In the genomic region with DNA sequence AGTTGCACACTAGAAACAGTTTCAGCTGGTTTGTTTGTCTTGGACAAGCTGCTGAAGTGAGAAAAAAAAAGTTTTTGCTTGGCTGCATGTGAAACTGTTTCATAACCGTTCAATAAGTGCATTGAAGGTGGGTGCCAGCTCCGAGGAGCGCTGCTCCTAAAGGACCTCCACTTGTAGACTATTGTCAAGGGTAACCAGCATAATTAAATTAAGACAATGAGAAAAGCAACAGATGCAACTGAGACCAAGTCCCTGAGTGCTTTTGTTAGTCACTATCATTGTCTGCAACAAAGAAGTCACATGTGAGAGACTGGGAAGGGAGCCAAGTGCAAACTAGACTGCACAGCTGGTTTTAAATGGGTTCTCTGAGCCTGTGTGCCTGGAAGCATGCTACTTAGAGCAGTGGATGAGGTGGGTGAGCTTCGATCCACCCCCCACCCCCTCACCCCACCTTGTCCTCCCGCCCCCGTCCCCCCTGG, we compare ENCODE assay signal across 9 mouse cellular contexts.
DNase-seq lines count a peak whose midpoint lies in the region; ATAC-seq and TF ChIP-seq lines count a peak whose summit lies in the region.
"Had no signal": no experiment of that assay in that cellular context is flagged by ENCODE, and none has a peak within 500 bp of the region (broad histone marks: within the 10 kb centered on the region; RNA-seq: fewer than 3 reads in every experiment).

No protein-coding gene starts in this region.

- peak overlapping the region; percentile 37; the same call in 1 of the 2 replicates for H3K9ac ChIP-seq in liver, adult 2 months (ENCODE audit: low read depth, low read length)
- H3K9ac ChIP-seq in liver, embryonic 11.5 days (ENCODE audit: low read depth, low read length), result no peak overlapping the region
- no peak overlapping the region for H3K9ac ChIP-seq in forebrain, embryonic 11.5 days (ENCODE audit: low read length)
- H3K9ac ChIP-seq in heart, embryonic 15.5 days, result no peak overlapping the region
- H3K9ac ChIP-seq: liver, embryonic 14.5 days had no signal

- ATAC-seq in liver, embryonic 11.5 days (replicated peaks; ENCODE audit: low FRiP score), result no peak
- peak; percentile 94 for ATAC-seq in forebrain, embryonic 11.5 days (replicated peaks; ENCODE audit: low FRiP score)
- ATAC-seq in heart, embryonic 15.5 days (replicated peaks; ENCODE audit: insufficient number of reproducible peaks, insufficient read depth, low FRiP score, low read depth), result peak; percentile 83

- H3K27me3 ChIP-seq in liver, adult 2 months (ENCODE audit: control insufficient read depth, insufficient read depth, low read length), result no peaks in the 10 kb centered on the region
- no peaks in the 10 kb centered on the region for H3K27me3 ChIP-seq in liver, embryonic 11.5 days (replicated peaks; ENCODE audit: control insufficient read depth, insufficient read depth, low read length)
- H3K27me3 ChIP-seq in forebrain, embryonic 11.5 days (ENCODE audit: control insufficient read depth, insufficient read depth, low read length), result no peaks in the 10 kb centered on the region
- H3K27me3 ChIP-seq in heart, embryonic 15.5 days, result no peaks in the 10 kb centered on the region

- no peaks in the 10 kb centered on the region; the same call in 1 of the 2 replicates for H3K79me2 ChIP-seq in liver, adult 2 months (ENCODE audit: control insufficient read depth, insufficient read depth, low read length)

- peaks cover 23% of the 10 kb centered on the region for H3K4me1 ChIP-seq in liver, adult 2 months (ENCODE audit: control insufficient read depth, insufficient read depth, low read length)
- H3K4me1 ChIP-seq in liver, embryonic 11.5 days (replicated peaks; ENCODE audit: control insufficient read depth, insufficient read depth, low read length), result no peaks in the 10 kb centered on the region
- peaks cover 2% of the 10 kb centered on the region; the same call in 1 of the 2 replicates for H3K4me1 ChIP-seq in forebrain, embryonic 11.5 days (replicated peaks; ENCODE audit: control insufficient read depth, insufficient read depth, low read length)
- peaks cover 16% of the 10 kb centered on the region for H3K4me1 ChIP-seq in heart, embryonic 15.5 days (replicated peaks)
- H3K4me1 ChIP-seq in lung, adult 2 months (ENCODE audit: control insufficient read depth, insufficient read depth, low read length), result no peaks in the 10 kb centered on the region; the same call in 1 of the 2 replicates

- H3K36me3 ChIP-seq in liver, adult 2 months (ENCODE audit: control insufficient read depth, insufficient read depth, low read length), result peaks cover 64% of the 10 kb centered on the region
- H3K36me3 ChIP-seq in liver, embryonic 11.5 days (ENCODE audit: control insufficient read depth, insufficient read depth, low read length), result no peaks in the 10 kb centered on the region
- H3K36me3 ChIP-seq in forebrain, embryonic 11.5 days (ENCODE audit: control insufficient read depth, insufficient read depth, low read length), result no peaks in the 10 kb centered on the region
- H3K36me3 ChIP-seq in heart, embryonic 15.5 days, result peaks cover 6% of the 10 kb centered on the region; the same call in 1 of the 2 replicates

- H3K4me2 ChIP-seq in liver, embryonic 11.5 days, result no peak overlapping the region
- no peak overlapping the region for H3K4me2 ChIP-seq in forebrain, embryonic 11.5 days (ENCODE audit: low read depth, low read length, severe bottlenecking)
- peak overlapping the region; percentile 19 for H3K4me2 ChIP-seq in heart, embryonic 15.5 days

- DNase-seq in liver, adult 2 months (ENCODE audit: extremely low read depth, low read depth, low spot score), result peak; percentile 96
- no peak for DNase-seq in liver, embryonic 11.5 days (ENCODE audit: low spot score)
- peak; percentile 69 for DNase-seq in forebrain, embryonic 11.5 days (ENCODE audit: low spot score)
- DNase-seq in kidney, postnatal 25 days, result peak; percentile 75 to 83
- peak; percentile 17 for DNase-seq in lung, adult 2 months
- peak; percentile 64 to 72 for DNase-seq in right cerebral cortex, adult 2 months (ENCODE audit: low spot score in 2 of 2)
- no peak for DNase-seq in thymus, postnatal 14 days

- no peak overlapping the region for H3K4me3 ChIP-seq in liver, adult 2 months (ENCODE audit: insufficient read depth, low read depth, low read length)
- H3K4me3 ChIP-seq in liver, embryonic 11.5 days (ENCODE audit: low read depth, low read length), result no peak overlapping the region
- H3K4me3 ChIP-seq in forebrain, embryonic 11.5 days (ENCODE audit: low read depth, low read length), result no peak overlapping the region
- H3K4me3 ChIP-seq in heart, embryonic 15.5 days, result no peak overlapping the region
- no peak overlapping the region for H3K4me3 ChIP-seq in lung, adult 2 months (replicated peaks; ENCODE audit: extremely low read depth, low read depth, low read length)

- no peak for TF ChIP-seq POLR2A in liver, adult 2 months (IDR thresholded peaks at IDR 0.05; ENCODE audit: extremely low read depth, insufficient read depth, low read length)
- TF ChIP-seq POLR2A in lung, adult 2 months (IDR thresholded peaks at IDR 0.05; ENCODE audit: borderline replicate concordance, extremely low read depth, low read depth, low read length), result no peak

- 25% methylated on average over 6 of the region's 6 CpGs for whole genome bisulfite sequencing in liver, adult 2 months
- WGBS in liver, embryonic 11.5 days, result 72% methylated on average over 6 of the region's 6 CpGs
- 21% methylated on average over 6 of the region's 6 CpGs for WGBS in forebrain, embryonic 11.5 days
- 17% methylated on average over 6 of the region's 6 CpGs for WGBS in heart, embryonic 15.5 days
- WGBS in lung, adult 2 months, result 14% methylated on average over 6 of the region's 6 CpGs

- H3K9me3 ChIP-seq in liver, embryonic 11.5 days (ENCODE audit: control insufficient read depth, low read length), result no peaks in the 10 kb centered on the region
- H3K9me3 ChIP-seq in forebrain, embryonic 11.5 days (ENCODE audit: control insufficient read depth, low read length), result no peaks in the 10 kb centered on the region
- H3K9me3 ChIP-seq in heart, embryonic 15.5 days (replicated peaks), result no peaks in the 10 kb centered on the region

- peak overlapping the region; percentile 70 for H3K27ac ChIP-seq in liver, adult 2 months (replicated peaks; ENCODE audit: insufficient read depth, low read depth, low read length)
- H3K27ac ChIP-seq in liver, embryonic 11.5 days (ENCODE audit: low read depth, low read length), result no peak overlapping the region
- H3K27ac ChIP-seq in forebrain, embryonic 11.5 days (ENCODE audit: low read depth, low read length), result no peak overlapping the region
- peak overlapping the region; percentile 65 for H3K27ac ChIP-seq in heart, embryonic 15.5 days
- H3K27ac ChIP-seq: liver, embryonic 14.5 days had no signal

- no peak for TF ChIP-seq CTCF in liver, adult 2 months (IDR thresholded peaks at IDR 0.05; ENCODE audit: low read depth, low read length)
- no peak for TF ChIP-seq CTCF in lung, adult 2 months (IDR thresholded peaks at IDR 0.05; ENCODE audit: insufficient read depth, low read length)

Comparison
In these comparisons a context has a peak if more than half of its experiments do, and no peak if none do; other contexts are left out.
1. DNase-seq: peak in liver, adult 2 months (single experiment), forebrain, embryonic 11.5 days (single experiment), kidney, postnatal 25 days (2 of 2), lung, adult 2 months (single experiment) and right cerebral cortex, adult 2 months (2 of 2); none in liver, embryonic 11.5 days (single experiment) and thymus, postnatal 14 days (single experiment).
2. H3K27ac ChIP-seq: peak in liver, adult 2 months (single experiment) and heart, embryonic 15.5 days (single experiment); none in liver, embryonic 11.5 days (single experiment) and forebrain, embryonic 11.5 days (single experiment).